8 mouse cellular contexts compared by ENCODE assay signal in the genomic region with DNA sequence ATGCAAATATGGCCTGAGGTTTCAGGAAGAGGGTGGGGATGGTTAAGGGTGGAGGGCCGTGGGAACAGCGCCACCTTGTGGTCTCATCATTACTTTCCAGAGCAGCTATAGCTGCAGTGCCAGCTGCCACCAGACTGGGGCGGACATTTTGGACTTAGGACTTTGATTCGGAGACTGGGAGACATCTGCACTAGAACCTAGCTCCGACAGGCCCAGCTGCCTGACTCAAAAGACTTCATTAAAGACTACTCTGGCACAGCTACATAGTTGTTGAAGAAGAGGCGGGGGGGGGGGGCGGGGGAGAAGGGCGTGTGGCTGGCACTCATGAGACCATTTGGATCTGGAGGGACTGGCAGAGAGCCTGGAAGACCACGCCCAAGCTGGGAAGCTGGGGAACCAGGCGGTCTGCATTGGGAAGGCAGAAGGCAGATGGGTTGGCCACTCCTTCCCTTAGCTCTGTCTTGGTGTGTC. TPM values are rescaled to one million over a fixed set of nuclear protein-coding genes. Genes with fewer than 3 reads are reported as not detected.
DNase-seq lines count a peak whose midpoint lies in the region; ATAC-seq and TF ChIP-seq lines count a peak whose summit lies in the region.

No protein-coding gene starts in this region.

- 8% methylated on average over 10 of the region's 10 CpGs for WGBS in lung, embryonic 14.5 days
- WGBS in thymus, adult 2 months = 19% methylated on average over 8 of the region's 10 CpGs

- H3K9ac ChIP-seq in ES-E14 (ENCODE audit: insufficient read depth, low read depth, low read length, poor library complexity, severe bottlenecking) = no peak overlapping the region
- no peak overlapping the region for H3K9ac ChIP-seq in lung, embryonic 14.5 days

- H3K4me1 ChIP-seq in ES-E14 (ENCODE audit: control insufficient read depth in 2 of 2, insufficient read depth in 2 of 2, low read length in 2 of 2, poor library complexity in 1 of 2) = peaks cover 0 to 5% of the 10 kb centered on the region in 2 experiments; a peak in 1 of 4 replicates
- H3K4me1 ChIP-seq in lung, embryonic 14.5 days (ENCODE audit: insufficient read depth) = 0 out of 2 replicates have a peak, but pooled peaks cover 3% of the 10 kb centered on the region
- no peaks in the 10 kb centered on the region for H3K4me1 ChIP-seq in thymus, adult 2 months (replicated peaks; ENCODE audit: control insufficient read depth, insufficient read depth, low read length)

- peak; percentile 72 to 86; a peak in 3 of 4 replicates for ATAC-seq in hematopoietic stem cell, adult 5-6 weeks (replicated peaks in 1 of 2; ENCODE audit: insufficient read depth in 1 of 2, low FRiP score in 2 of 2, low TSS enrichment in 1 of 2, low read depth in 1 of 2, poor library complexity in 2 of 2, severe bottlenecking in 2 of 2)
- ATAC-seq in lung, embryonic 14.5 days (ENCODE audit: insufficient read depth) = peak; percentile 84

- no peaks in the 10 kb centered on the region for H3K27me3 ChIP-seq in lung, embryonic 14.5 days (ENCODE audit: insufficient read depth, low read length)
- no peaks in the 10 kb centered on the region for H3K27me3 ChIP-seq in thymus, adult 2 months (ENCODE audit: control insufficient read depth, insufficient read depth, low read length)

- peak; percentile 85 for DNase-seq in ES-E14 (ENCODE audit: low read depth, low spot score)
- peak; percentile 80 to 90 for DNase-seq in cerebellum, adult 18-20 months
- peak; percentile 91 for DNase-seq in forelimb bud, embryonic 11.5 days (ENCODE audit: low read depth, low spot score)
- peak; percentile 84 to 89 for DNase-seq in layer of hippocampus, adult 8-10 months (ENCODE audit: low spot score in 2 of 2)
- peak; percentile 96 for DNase-seq in lung, embryonic 14.5 days
- peak; percentile 59 for DNase-seq in ovary, adult 18-20 months (ENCODE audit: low spot score)
- peak; percentile 70 for DNase-seq in thymus, adult 2 months

- H3K27ac ChIP-seq in ES-E14 (ENCODE audit: insufficient read depth, low read depth, low read length, poor library complexity, severe bottlenecking) = no peak overlapping the region
- no peak overlapping the region for H3K27ac ChIP-seq in lung, embryonic 14.5 days (ENCODE audit: low read depth)
- no peak overlapping the region for H3K27ac ChIP-seq in thymus, adult 2 months (ENCODE audit: control insufficient read depth, insufficient read depth, low read length)

- H3K4me2 ChIP-seq in lung, embryonic 14.5 days = peak overlapping the region; percentile 32; the same call in 1 of the 2 replicates

- H3K9me3 ChIP-seq in ES-E14 (ENCODE audit: control insufficient read depth, insufficient read depth, low read depth, low read length) = no peaks in the 10 kb centered on the region
- no peaks in the 10 kb centered on the region for H3K9me3 ChIP-seq in lung, embryonic 14.5 days (ENCODE audit: low read depth, low read length)

- H3K36me3 ChIP-seq in ES-E14 (ENCODE audit: control insufficient read depth, insufficient read depth, low read length, poor library complexity, severe bottlenecking) = no peaks in the 10 kb centered on the region
- no peaks in the 10 kb centered on the region for H3K36me3 ChIP-seq in lung, embryonic 14.5 days (ENCODE audit: insufficient read depth)
- H3K36me3 ChIP-seq in thymus, adult 2 months (ENCODE audit: control insufficient read depth, insufficient read depth, low read length) = no peaks in the 10 kb centered on the region

- TF ChIP-seq CTCF in lung, embryonic 14.5 days (IDR thresholded peaks at IDR 0.05; ENCODE audit: low read depth) = peak; percentile 99
- TF ChIP-seq CTCF in thymus, adult 2 months (IDR thresholded peaks at IDR 0.05; ENCODE audit: borderline replicate concordance, control insufficient read depth, extremely low read depth, insufficient read depth, low read length, poor library complexity) = peak; percentile 88

- peak overlapping the region; percentile 28 to 50; a peak in 3 of 4 replicates for H3K4me3 ChIP-seq in ES-E14 (ENCODE audit: insufficient read depth in 1 of 2, low read depth in 1 of 2, low read length in 2 of 2, poor library complexity in 1 of 2, severe bottlenecking in 1 of 2)
- H3K4me3 ChIP-seq in lung, embryonic 14.5 days (ENCODE audit: low read depth, low read length) = no peak overlapping the region
- no peak overlapping the region for H3K4me3 ChIP-seq in thymus, adult 2 months (ENCODE audit: control insufficient read depth, insufficient read depth, low read length)

- in situ Hi-C loops in ES-E14 (cut with MboI; ENCODE audit: low sequenced_read_pairs in 2 of 2, unreplicated experiment in 2 of 2) = loop anchor here in 1 of 2 experiments (10.0 kb wide), 1 partner anchor 195 kb away; no protein-coding TSS in a partner anchor

- no peak for TF ChIP-seq POLR2A in thymus, adult 2 months (IDR thresholded peaks at IDR 0.05; ENCODE audit: control insufficient read depth, extremely low read depth, insufficient read depth, low read length, poor library complexity)

TF ChIP-seq in ES-E14, 5 proteins besides CTCF, POLR2A, EP300 and RAD21:
- TF ChIP-seq ZNF384 (IDR thresholded peaks at IDR 0.05; ENCODE audit: low read depth, low read length) (no peak), ZC3H11A (IDR thresholded peaks at IDR 0.05; ENCODE audit: borderline replicate concordance, low read depth, low read length) (peak; percentile 81; the same call in 1 of the 2 replicates), HCFC1 (IDR thresholded peaks at IDR 0.05; ENCODE audit: borderline replicate concordance, insufficient read depth, low read length) (peak; percentile 43; the same call in 1 of the 2 replicates)

RNA-seq across cellular contexts. Expression of gene Dkk3, which starts 21.4 kb away (rescaled TPM):
- total RNA-seq in ES-E14 (2012; rRNA removed) = 7.9 and 8.6 TPM in 2 replicates
- total RNA-seq in hematopoietic stem cell, adult 5-6 weeks (2017) = 0.56 TPM in 1 of 2 replicates, not detected in the other
- 100 to 1,000 TPM; 256 to 294 (median 274) TPM for total RNA-seq in layer of hippocampus, adult 8-10 months (2022)
- 25.1 and 28.1 TPM in 2 replicates for polyA plus RNA-seq in lung, embryonic 14.5 days (2014; fragmentation: Nextera tagmentation; extraction: Ambion mirVana)
- polyA plus RNA-seq in thymus, adult 2 months (2012; rRNA removed) = 1.9 and 5.9 TPM in 2 replicates

RNA-seq across cellular contexts. Expression of gene Mical2, which starts 45.4 kb away (rescaled TPM):
- 2.6 and 9.9 TPM in 2 replicates for total RNA-seq in ES-E14 (2012; rRNA removed)
- 1.4 and 1.5 TPM in 2 replicates for total RNA-seq in hematopoietic stem cell, adult 5-6 weeks (2017)
- total RNA-seq in layer of hippocampus, adult 8-10 months (2022) = 100 to 1,000 TPM; 538 to 639 (median 590) TPM
- polyA plus RNA-seq in lung, embryonic 14.5 days (2014; fragmentation: Nextera tagmentation; extraction: Ambion mirVana) = 15.3 and 18.3 TPM in 2 replicates
- polyA plus RNA-seq in thymus, adult 2 months (2012; rRNA removed) = 3.5 TPM in 2 replicates

Comparison
In these comparisons a context has a peak if more than half of its experiments do, and no peak if none do; other contexts are left out.
1. H3K4me3 ChIP-seq: peak in ES-E14 (2 of 2); none in lung, embryonic 14.5 days (single experiment) and thymus, adult 2 months (single experiment).
2. RNA of gene Dkk3, which starts 21.4 kb away (total RNA-seq): 256 to 294 TPM in layer of hippocampus, adult 8-10 months; 7.9 to 8.6 TPM in ES-E14 and 0.56 TPM in hematopoietic stem cell, adult 5-6 weeks; every median in the first group is over 10 times any median in the second.
3. RNA of gene Mical2, which starts 45.4 kb away (total RNA-seq): 538 to 639 TPM in layer of hippocampus, adult 8-10 months; 2.6 to 9.9 TPM in ES-E14 and 1.4 to 1.5 TPM in hematopoietic stem cell, adult 5-6 weeks; every median in the first group is over 10 times any median in the second.
4. Peak in every context shown above with its lines, with median percentiles within 50 percentile points of each other: DNase-seq.